7 mouse cellular contexts compared by ENCODE assay signal in genomic region chrX:51076744-51077143, GRCm38 (mm10). TPM values are rescaled to one million over a fixed set of nuclear protein-coding genes. Genes with fewer than 3 reads are reported as not detected.
DNase-seq lines count a peak whose midpoint lies in the region; ATAC-seq and TF ChIP-seq lines count a peak whose summit lies in the region.

No protein-coding gene starts in this region.

- H3K4me2 ChIP-seq in kidney, embryonic 15.5 days: no peak overlapping the region
- no peak overlapping the region for H3K4me2 ChIP-seq in lung, embryonic 14.5 days

- H3K36me3 ChIP-seq in kidney, adult 2 months (ENCODE audit: control insufficient read depth, insufficient read depth, low read length): no peaks in the 10 kb centered on the region
- H3K36me3 ChIP-seq in kidney, embryonic 15.5 days: no peaks in the 10 kb centered on the region
- H3K36me3 ChIP-seq in lung, embryonic 14.5 days (ENCODE audit: insufficient read depth): no peaks in the 10 kb centered on the region

- WGBS in kidney, adult 2 months: 33% methylated on average over 3 of the region's 3 CpGs
- WGBS in kidney, embryonic 15.5 days: 42% methylated on average over 3 of the region's 3 CpGs
- WGBS in lung, embryonic 14.5 days: 34% methylated on average over 3 of the region's 3 CpGs

- ATAC-seq in kidney, embryonic 15.5 days (replicated peaks; ENCODE audit: low FRiP score): no peak
- no peak for ATAC-seq in lung, embryonic 14.5 days (ENCODE audit: insufficient read depth)

- no peak overlapping the region for H3K27ac ChIP-seq in kidney, adult 2 months (ENCODE audit: insufficient read depth, low read depth, low read length)
- H3K27ac ChIP-seq in kidney, embryonic 15.5 days: no peak overlapping the region
- no peak overlapping the region for H3K27ac ChIP-seq in lung, embryonic 14.5 days (ENCODE audit: low read depth)

- TF ChIP-seq POLR2A in kidney, adult 2 months (IDR thresholded peaks at IDR 0.05; ENCODE audit: low read depth, low read length): no peak

- no peaks in the 10 kb centered on the region for H3K27me3 ChIP-seq in kidney, adult 2 months (replicated peaks; ENCODE audit: control insufficient read depth, insufficient read depth, low read length)
- H3K27me3 ChIP-seq in kidney, embryonic 15.5 days: peaks cover 3% of the 10 kb centered on the region
- H3K27me3 ChIP-seq in lung, embryonic 14.5 days (ENCODE audit: insufficient read depth, low read length): no peaks in the 10 kb centered on the region

- H3K4me3 ChIP-seq in kidney, adult 2 months (ENCODE audit: insufficient read depth, low read depth, low read length): no peak overlapping the region
- no peak overlapping the region for H3K4me3 ChIP-seq in kidney, embryonic 15.5 days (replicated peaks)
- no peak overlapping the region for H3K4me3 ChIP-seq in lung, embryonic 14.5 days (ENCODE audit: low read depth, low read length)

- no peaks in the 10 kb centered on the region for H3K9me3 ChIP-seq in kidney, embryonic 15.5 days (replicated peaks)
- H3K9me3 ChIP-seq in lung, embryonic 14.5 days (ENCODE audit: low read depth, low read length): no peaks in the 10 kb centered on the region

- H3K9ac ChIP-seq in kidney, embryonic 15.5 days: no peak overlapping the region
- no peak overlapping the region for H3K9ac ChIP-seq in lung, embryonic 14.5 days

- peak; percentile 45 for TF ChIP-seq CTCF in kidney, adult 2 months (conservative IDR thresholded peaks at IDR 0.05; ENCODE audit: insufficient read depth, insufficient read length, low read depth, low read length)
- peak; percentile 59 for TF ChIP-seq CTCF in lung, embryonic 14.5 days (IDR thresholded peaks at IDR 0.05; ENCODE audit: low read depth)

- DNase-seq in kidney, adult 2 months: peak; percentile 5
- DNase-seq in 3T3-L1 (ENCODE audit: low read depth, low spot score): peak; percentile 62
- peak; percentile 41 for DNase-seq in A20 (ENCODE audit: low read depth, low spot score)
- peak; percentile 29 to 50 for DNase-seq in cerebellum, postnatal 25 days
- DNase-seq in lung, embryonic 14.5 days: peak; percentile 71
- DNase-seq in ovary, postnatal 10 days (ENCODE audit: low spot score): no peak

- H3K4me1 ChIP-seq in kidney, adult 2 months (ENCODE audit: control insufficient read depth, insufficient read depth, low read length): no peaks in the 10 kb centered on the region
- no peaks in the 10 kb centered on the region for H3K4me1 ChIP-seq in kidney, embryonic 15.5 days
- no peaks in the 10 kb centered on the region for H3K4me1 ChIP-seq in lung, embryonic 14.5 days (ENCODE audit: insufficient read depth)

RNA-seq across cellular contexts. Expression of gene Rap2c, which starts 58.9 kb away (rescaled TPM):
- 1.9 and 3.4 TPM in 2 replicates for polyA plus RNA-seq in kidney, adult 2 months (2012; rRNA removed)
- 14.9 and 16.1 TPM in 2 replicates for polyA plus RNA-seq in kidney, embryonic 15.5 days (2015; fragmentation: Nextera tagmentation; extraction: Ambion mirVana)
- 24.3 and 26.7 TPM in 2 replicates for polyA plus RNA-seq in lung, embryonic 14.5 days (2014; fragmentation: Nextera tagmentation; extraction: Ambion mirVana)
